Mouse (Mus musculus): Measurements from ENCODE around the gene Gipr. TPM values are rescaled to one million over a fixed set of nuclear protein-coding genes. Genes with fewer than 3 reads are reported as not detected.
"Not testable (repeated sequence)": the region's sequence is repeated elsewhere in the genome, so short reads cannot be mapped to it uniquely, and the experiment has no call there.

Gipr gene
- polyA plus RNA-seq, 1 experiment from 2014 or later: 4.8 TPM

- H3K4me1 ChIP-seq (ENCODE audit: control insufficient read depth, insufficient read depth, low read length): peaks cover 15% of the 10 kb centered on the region
- not testable (repeated sequence) for H3K4me2 ChIP-seq (ENCODE audit: low read length); DNase-seq (ENCODE audit: low spot score); H3K27me3 ChIP-seq (replicated peaks; ENCODE audit: control insufficient read depth, insufficient read depth, low read length); H3K9ac ChIP-seq (ENCODE audit: low read length); H3K4me3 ChIP-seq (ENCODE audit: low read depth, low read length); H3K9me3 ChIP-seq (replicated peaks; ENCODE audit: control insufficient read depth, low read length); H3K27ac ChIP-seq (ENCODE audit: low read depth, low read length); ATAC-seq
- peaks cover 37% of the 10 kb centered on the region for H3K36me3 ChIP-seq (ENCODE audit: control insufficient read depth, insufficient read depth, low read length)
- WGBS: 89% methylated on average over 10 of the region's 10 CpGs
Measured at GRCm38 (mm10) chr7:19151121-19151520, 14.8 kb downstream of the Gipr start.

- H3K36me3 ChIP-seq (ENCODE audit: control insufficient read depth, insufficient read depth, low read length): peaks cover 31% of the 10 kb centered on the region
- H3K27me3 ChIP-seq (replicated peaks; ENCODE audit: control insufficient read depth, insufficient read depth, low read length): no peaks in the 10 kb centered on the region
- peak; percentile 98 for DNase-seq (ENCODE audit: low spot score)
- peak; percentile 91 for ATAC-seq
- H3K27ac ChIP-seq (ENCODE audit: low read depth, low read length): peak within 1 kb of the TSS; percentile 65
- no peaks in the 10 kb centered on the region for H3K9me3 ChIP-seq (replicated peaks; ENCODE audit: control insufficient read depth, low read length)
- under 1% methylated on average over 24 of the region's 24 CpGs for WGBS
- H3K4me1 ChIP-seq (ENCODE audit: control insufficient read depth, insufficient read depth, low read length): peaks cover 15% of the 10 kb centered on the region
- peak within 1 kb of the TSS; percentile 61 for H3K4me3 ChIP-seq (ENCODE audit: low read depth, low read length)
- H3K9ac ChIP-seq (ENCODE audit: low read length): peak within 1 kb of the TSS; percentile 76
- peak within 1 kb of the TSS; percentile 95 for H3K4me2 ChIP-seq (ENCODE audit: low read length)
Measured at GRCm38 (mm10) chr7:19149626-19150025, 16.3 kb downstream of the Gipr start, which contains the start of gene Snrpd2. Snrpd2 (plus strand) TSS chr7:19149722.

- Histone ChIP-seq H3K4me2 (ENCODE audit: low read length) (peak within 1 kb of the TSS; percentile 95), H3K36me3 (ENCODE audit: control insufficient read depth, insufficient read depth, low read length) (peaks cover 26% of the 10 kb centered on the region), H3K27ac (ENCODE audit: low read depth, low read length) (peak within 1 kb of the TSS; percentile 65), H3K27me3 (replicated peaks; ENCODE audit: control insufficient read depth, insufficient read depth, low read length) (no peaks in the 10 kb centered on the region), H3K4me3 (ENCODE audit: low read depth, low read length) (peak within 1 kb of the TSS; percentile 61), H3K4me1 (ENCODE audit: control insufficient read depth, insufficient read depth, low read length) (peaks cover 15% of the 10 kb centered on the region), H3K9ac (ENCODE audit: low read length) (peak within 1 kb of the TSS; percentile 76), H3K9me3 (replicated peaks; ENCODE audit: control insufficient read depth, low read length) (no peaks in the 10 kb centered on the region)
- DNase-seq (ENCODE audit: low spot score): peak; percentile 99
- under 1% methylated on average over 43 of the region's 43 CpGs for WGBS
- ATAC-seq: peak; percentile 98
Measured at GRCm38 (mm10) chr7:19148875-19149541, 16.9 kb downstream of the Gipr start, which contains the start of gene Qpctl. Qpctl (minus strand) TSS chr7:19149291.

- H3K9ac ChIP-seq (ENCODE audit: low read length): peak overlapping the region; percentile 67
- peak overlapping the region; percentile 61 for H3K4me3 ChIP-seq (ENCODE audit: low read depth, low read length)
- peaks cover 15% of the 10 kb centered on the region for H3K4me1 ChIP-seq (ENCODE audit: control insufficient read depth, insufficient read depth, low read length)
- H3K4me2 ChIP-seq (ENCODE audit: low read length): peak overlapping the region; percentile 95
- H3K27ac ChIP-seq (ENCODE audit: low read depth, low read length): peak overlapping the region; percentile 49; the same call in 1 of the 2 replicates
- no peaks in the 10 kb centered on the region for H3K27me3 ChIP-seq (replicated peaks; ENCODE audit: control insufficient read depth, insufficient read depth, low read length)
- DNase-seq (ENCODE audit: low spot score): no peak
- H3K36me3 ChIP-seq (ENCODE audit: control insufficient read depth, insufficient read depth, low read length): peaks cover 19% of the 10 kb centered on the region
- WGBS: 15% methylated on average over 20 of the region's 20 CpGs
- no peak for ATAC-seq
- H3K9me3 ChIP-seq (replicated peaks; ENCODE audit: control insufficient read depth, low read length): no peaks in the 10 kb centered on the region
Measured at GRCm38 (mm10) chr7:19148180-19148874, 17.6 kb downstream of the Gipr start.

GRCm38 (mm10) chr7:19147497-19148045, 18.4 kb downstream of the Gipr start:
- Histone ChIP-seq H3K4me2 (ENCODE audit: low read length) (peak overlapping the region; percentile 95), H3K9me3 (replicated peaks; ENCODE audit: control insufficient read depth, low read length) (no peaks in the 10 kb centered on the region), H3K9ac (ENCODE audit: low read length) (no peak overlapping the region), H3K4me3 (ENCODE audit: low read depth, low read length) (no peak overlapping the region), H3K4me1 (ENCODE audit: control insufficient read depth, insufficient read depth, low read length) (peaks cover 15% of the 10 kb centered on the region), H3K27ac (ENCODE audit: low read depth, low read length) (no peak overlapping the region), H3K36me3 (ENCODE audit: control insufficient read depth, insufficient read depth, low read length) (peaks cover 17% of the 10 kb centered on the region), H3K27me3 (replicated peaks; ENCODE audit: control insufficient read depth, insufficient read depth, low read length) (no peaks in the 10 kb centered on the region)
- ATAC-seq: no peak
- DNase-seq (ENCODE audit: low spot score): no peak
- WGBS: 58% methylated on average over 6 of the region's 6 CpGs

GRCm38 (mm10) chr7:19146793-19147192, 19.1 kb downstream of the Gipr start:
- DNase-seq (ENCODE audit: low spot score) (no peak), ATAC-seq (no peak)
- Histone ChIP-seq H3K27ac (ENCODE audit: low read depth, low read length) (no peak overlapping the region), H3K4me3 (ENCODE audit: low read depth, low read length) (no peak overlapping the region), H3K9ac (ENCODE audit: low read length) (no peak overlapping the region), H3K27me3 (replicated peaks; ENCODE audit: control insufficient read depth, insufficient read depth, low read length) (no peaks in the 10 kb centered on the region), H3K4me2 (ENCODE audit: low read length) (no peak overlapping the region), H3K4me1 (ENCODE audit: control insufficient read depth, insufficient read depth, low read length) (peaks cover 15% of the 10 kb centered on the region), H3K9me3 (replicated peaks; ENCODE audit: control insufficient read depth, low read length) (no peaks in the 10 kb centered on the region), H3K36me3 (ENCODE audit: control insufficient read depth, insufficient read depth, low read length) (peaks cover 17% of the 10 kb centered on the region)
- 92% methylated on average over 10 of the region's 10 CpGs for WGBS

GRCm38 (mm10) chr7:19137380-19137779, 28.5 kb downstream of the Gipr start:
- peak; percentile 62 for DNase-seq (ENCODE audit: low spot score)
- Histone ChIP-seq H3K4me2 (ENCODE audit: low read length) (no peak overlapping the region), H3K9ac (ENCODE audit: low read length) (no peak overlapping the region), H3K27me3 (replicated peaks; ENCODE audit: control insufficient read depth, insufficient read depth, low read length) (no peaks in the 10 kb centered on the region), H3K4me1 (ENCODE audit: control insufficient read depth, insufficient read depth, low read length) (no peaks in the 10 kb centered on the region), H3K4me3 (ENCODE audit: low read depth, low read length) (no peak overlapping the region), H3K36me3 (ENCODE audit: control insufficient read depth, insufficient read depth, low read length) (peaks cover 72% of the 10 kb centered on the region), H3K9me3 (replicated peaks; ENCODE audit: control insufficient read depth, low read length) (no peaks in the 10 kb centered on the region), H3K27ac (ENCODE audit: low read depth, low read length) (no peak overlapping the region)
- 45% methylated on average over 5 of the region's 5 CpGs for WGBS
- ATAC-seq: no peak

GRCm38 (mm10) chr7:19136673-19137334, 29.1 kb downstream of the Gipr start:
- Histone ChIP-seq H3K27me3 (replicated peaks; ENCODE audit: control insufficient read depth, insufficient read depth, low read length) (no peaks in the 10 kb centered on the region), H3K4me1 (ENCODE audit: control insufficient read depth, insufficient read depth, low read length) (peaks cover 4% of the 10 kb centered on the region), H3K36me3 (ENCODE audit: control insufficient read depth, insufficient read depth, low read length) (peaks cover 68% of the 10 kb centered on the region), H3K27ac (ENCODE audit: low read depth, low read length) (no peak overlapping the region), H3K4me2 (ENCODE audit: low read length) (no peak overlapping the region), H3K4me3 (ENCODE audit: low read depth, low read length) (no peak overlapping the region), H3K9me3 (replicated peaks; ENCODE audit: control insufficient read depth, low read length) (no peaks in the 10 kb centered on the region), H3K9ac (ENCODE audit: low read length) (no peak overlapping the region)
- ATAC-seq (no peak), DNase-seq (ENCODE audit: low spot score) (no peak)
- WGBS: 91% methylated on average over 38 of the region's 38 CpGs
